Mouse (Mus musculus) layer of hippocampus, adult 8-10 months (tissue): ENCODE measurements around the gene Gm10563. TPM values are rescaled to one million over a fixed set of nuclear protein-coding genes. Genes with fewer than 3 reads are reported as not detected.
"Not testable (repeated sequence)": the region's sequence is repeated elsewhere in the genome, so short reads cannot be mapped to it uniquely, and the experiment has no call there.

Experiments
- DNase-seq, 2 experiments: peaks; one replicate each; pipeline ENCODE4 v3.0.0; 2022; ENCODE audit warnings: low spot score in 2 of 2
- total RNA-seq, 4 experiments: library from RNA; stranded (reverse); gene quantifications; 2 replicates each; pipeline ENCODE4 v1.2.4; 2022

Gm10563 gene
- total RNA-seq, result not detected

- not testable (repeated sequence) for DNase-seq
These were observed at the start of gene Gm10563 for GRCm38 (mm10) chr4:155645308-155645707. Gm10563 (minus strand) TSS chr4:155645408.

- peak; percentile 60 to 76 for DNase-seq
These were observed 49.5 kb upstream of the Gm10563 start for GRCm38 (mm10) chr4:155694482-155695401.

- DNase-seq, result peak; percentile 49 to 62
These were observed 48.9 kb upstream of the Gm10563 start, which contains the start of gene Fndc10 for GRCm38 (mm10) chr4:155694111-155694481. Fndc10 (plus strand) TSS chr4:155694342.

- DNase-seq, result no peak
These were observed 47.2 kb upstream of the Gm10563 start for GRCm38 (mm10) chr4:155692421-155692820.

- peak; percentile 72 to 80 for DNase-seq
These were observed 45.6 kb upstream of the Gm10563 start for GRCm38 (mm10) chr4:155690571-155691375.

- DNase-seq, result not testable (repeated sequence)
These were observed 42.6 kb upstream of the Gm10563 start for GRCm38 (mm10) chr4:155687764-155688163.

- DNase-seq, result not testable (repeated sequence)
These were observed 38.6 kb upstream of the Gm10563 start for GRCm38 (mm10) chr4:155683670-155684277.

- no peak for DNase-seq
These were observed 30.8 kb upstream of the Gm10563 start for GRCm38 (mm10) chr4:155675991-155676390.

GRCm38 (mm10) chr4:155672082-155672481, 26.9 kb upstream of the Gm10563 start:
- no peak for DNase-seq

- not testable (repeated sequence) for DNase-seq
These were observed 25.0 kb upstream of the Gm10563 start for GRCm38 (mm10) chr4:155670236-155670635.

- DNase-seq, result no peak
These were observed 24.4 kb upstream of the Gm10563 start for GRCm38 (mm10) chr4:155669598-155670075.

GRCm38 (mm10) chr4:155668689-155669597, 23.7 kb upstream of the Gm10563 start, which contains the start of gene Mib2:
Mib2 (minus strand) TSS chr4:155669198.
- DNase-seq, result peak; percentile 96 to 98

- DNase-seq, result no peak
These were observed 21.7 kb upstream of the Gm10563 start for GRCm38 (mm10) chr4:155666903-155667302.

GRCm38 (mm10) chr4:155660641-155661040, 15.4 kb upstream of the Gm10563 start:
- DNase-seq, result no peak

GRCm38 (mm10) chr4:155658961-155659360, 13.8 kb upstream of the Gm10563 start:
- no peak for DNase-seq

- DNase-seq, result no peak
These were observed 11.1 kb upstream of the Gm10563 start for GRCm38 (mm10) chr4:155656214-155656751.

- no peak for DNase-seq
These were observed 9.5 kb upstream of the Gm10563 start for GRCm38 (mm10) chr4:155654456-155655298.

- no peak for DNase-seq
These were observed 8.9 kb upstream of the Gm10563 start for GRCm38 (mm10) chr4:155654183-155654455.

- DNase-seq, result no peak
These were observed 8.4 kb upstream of the Gm10563 start for GRCm38 (mm10) chr4:155653451-155654182.
